Mouse (Mus musculus) left cerebral cortex, adult 11 months (tissue): ENCODE results near the gene Rhbdf2.

Source experiments
- DNase-seq: peaks from one replicate; pipeline ENCODE4 v3.0.0; 2022; ENCODE audit warnings: low spot score

Rhbdf2 gene

GRCm38 (mm10) chr11:116659027-116659621 lies 32.3 kb upstream of the Rhbdf2 start:
- DNase-seq = no peak

- DNase-seq = no peak
These were observed 31.4 kb upstream of the Rhbdf2 start for GRCm38 (mm10) chr11:116658238-116658637.

GRCm38 (mm10) chr11:116657311-116658223 lies 30.7 kb upstream of the Rhbdf2 start:
- DNase-seq = peak; percentile 84

- no peak for DNase-seq
These were observed 29.8 kb upstream of the Rhbdf2 start for GRCm38 (mm10) chr11:116656348-116657191.

- DNase-seq = no peak
These were observed 27.5 kb upstream of the Rhbdf2 start, which contains the start of gene Cygb for GRCm38 (mm10) chr11:116654255-116654821. TSS of gene Cygb (minus strand) at chr11:116654313.

GRCm38 (mm10) chr11:116653709-116654221 lies 26.9 kb upstream of the Rhbdf2 start:
- DNase-seq = no peak

GRCm38 (mm10) chr11:116653234-116653633 lies 26.4 kb upstream of the Rhbdf2 start, which contains the start of gene Prcd:
TSS of gene Prcd (plus strand) at chr11:116653534.
- DNase-seq = no peak

- no peak for DNase-seq
These were observed 25.7 kb upstream of the Rhbdf2 start for GRCm38 (mm10) chr11:116652330-116653098.

GRCm38 (mm10) chr11:116651339-116651738 lies 24.5 kb upstream of the Rhbdf2 start:
- no peak for DNase-seq

- no peak for DNase-seq
These were observed 24.0 kb upstream of the Rhbdf2 start for GRCm38 (mm10) chr11:116650811-116651210.

- no peak for DNase-seq
These were observed 23.0 kb upstream of the Rhbdf2 start for GRCm38 (mm10) chr11:116649711-116650337.

- no peak for DNase-seq
These were observed 22.2 kb upstream of the Rhbdf2 start for GRCm38 (mm10) chr11:116648976-116649375.

- no peak for DNase-seq
These were observed 21.5 kb upstream of the Rhbdf2 start for GRCm38 (mm10) chr11:116648213-116648921.

- no peak for DNase-seq
These were observed 20.6 kb upstream of the Rhbdf2 start for GRCm38 (mm10) chr11:116647340-116647991.

GRCm38 (mm10) chr11:116646771-116647170 lies 20.0 kb upstream of the Rhbdf2 start:
- no peak for DNase-seq

- no peak for DNase-seq
These were observed 19.3 kb upstream of the Rhbdf2 start for GRCm38 (mm10) chr11:116646136-116646535.

- DNase-seq = no peak
These were observed 18.8 kb upstream of the Rhbdf2 start for GRCm38 (mm10) chr11:116645446-116646110.

- DNase-seq = no peak
These were observed 17.6 kb upstream of the Rhbdf2 start for GRCm38 (mm10) chr11:116644225-116645112.
